Mouse (Mus musculus) bone marrow, adult 2 months (tissue): ENCODE data around the gene Atg5.

Experiments used
- CTCF ChIP-seq: fragments of 200-500 bp; IDR thresholded peaks from 2 replicates; pipeline ENCODE4 v1.5.1; 2011; ENCODE audit warnings: low read length, control low read depth; ENCODE audit not compliant: control insufficient read depth, insufficient read depth
- POLR2A ChIP-seq: fragments of 200-500 bp; IDR thresholded peaks from 2 replicates; pipeline ENCODE4 v1.6.1; 2011; ENCODE audit warnings: low read depth, mild to moderate bottlenecking, control low read depth, low read length, borderline replicate concordance; ENCODE audit not compliant: control insufficient read depth

- TF ChIP-seq CTCF (no peak), POLR2A (no peak)
Measured at GRCm38 (mm10) chr10:44390286-44390685, 122.1 kb downstream of the Atg5 start.
